Mouse (Mus musculus): ENCODE data around the gene Omd.

Omd gene

DNA sequence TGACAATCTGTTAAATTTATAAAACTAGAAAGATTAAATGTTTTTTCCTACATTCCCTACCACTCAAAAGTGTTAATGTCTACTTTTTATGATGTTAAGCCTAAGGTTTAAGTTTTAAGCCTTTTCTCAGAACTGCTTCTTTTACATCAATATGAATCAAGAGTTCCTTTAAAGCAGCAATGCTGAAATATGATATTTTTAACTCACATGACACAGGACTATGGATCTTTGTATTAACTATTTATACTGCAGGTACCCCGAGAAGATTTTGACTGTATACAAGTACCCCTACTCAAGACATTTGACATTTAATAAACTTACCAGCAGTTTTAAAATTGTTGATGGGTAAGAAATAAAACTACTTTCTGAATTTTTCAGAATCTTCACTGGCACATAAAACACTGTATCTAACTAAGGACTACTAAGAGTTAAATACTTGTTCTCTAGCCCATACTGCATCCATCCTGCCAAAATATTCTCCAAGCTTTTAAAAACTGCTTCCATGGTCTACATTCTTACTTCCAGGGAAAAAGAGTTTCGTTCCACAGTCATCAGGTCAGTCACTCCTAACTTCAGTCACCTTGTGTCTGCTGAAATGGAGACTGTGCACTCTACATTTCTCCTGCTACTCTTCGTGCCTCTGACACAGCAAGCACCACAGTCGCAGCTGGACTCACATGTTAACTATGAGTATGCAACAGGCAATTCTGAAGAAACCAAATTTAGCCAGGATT is 26.5 kb downstream of the Omd start:
- no peak for DNase-seq (ENCODE audit: low spot score in 2 of 2)

DNA sequence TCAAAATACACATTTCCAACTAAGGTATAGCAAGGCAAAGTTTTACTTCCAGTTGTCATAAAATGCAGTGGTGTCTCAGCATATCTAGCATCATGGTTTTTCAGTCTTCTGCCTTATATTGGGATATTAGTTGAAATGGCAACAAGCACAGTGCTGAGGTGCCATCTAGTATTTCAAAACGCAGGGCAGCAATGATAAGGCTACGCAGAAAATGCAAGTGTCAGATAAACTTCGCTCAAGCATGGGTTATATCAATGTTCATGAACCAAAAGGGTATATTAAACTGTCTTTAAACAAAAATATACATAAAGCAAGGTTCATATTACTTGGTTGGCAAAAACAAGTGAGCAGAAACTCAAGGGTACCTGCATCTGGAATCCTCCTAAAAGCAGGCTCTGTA is 34.8 kb downstream of the Omd start:
- DNase-seq (ENCODE audit: low spot score in 2 of 2), result no peak

DNA sequence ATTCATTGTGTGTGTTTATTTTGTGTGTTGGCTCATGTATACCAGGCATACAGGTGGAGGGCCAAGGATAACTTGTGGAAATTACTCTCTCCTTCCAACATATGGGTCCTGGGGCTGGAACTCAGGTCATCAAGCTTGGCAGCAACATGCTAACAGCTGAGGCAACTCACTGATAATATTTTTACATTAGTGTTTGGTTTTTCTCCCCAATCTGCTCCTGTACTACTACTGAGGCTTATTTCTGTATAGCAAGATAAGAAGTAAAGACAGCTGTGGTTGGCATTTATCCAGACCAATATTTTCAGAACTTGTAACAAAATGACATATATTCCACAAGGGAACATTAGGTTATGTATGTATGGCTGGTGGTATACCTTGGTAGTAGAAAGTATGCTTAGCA is 36.1 kb downstream of the Omd start:
- no peak for DNase-seq (ENCODE audit: low spot score in 2 of 2)

DNA sequence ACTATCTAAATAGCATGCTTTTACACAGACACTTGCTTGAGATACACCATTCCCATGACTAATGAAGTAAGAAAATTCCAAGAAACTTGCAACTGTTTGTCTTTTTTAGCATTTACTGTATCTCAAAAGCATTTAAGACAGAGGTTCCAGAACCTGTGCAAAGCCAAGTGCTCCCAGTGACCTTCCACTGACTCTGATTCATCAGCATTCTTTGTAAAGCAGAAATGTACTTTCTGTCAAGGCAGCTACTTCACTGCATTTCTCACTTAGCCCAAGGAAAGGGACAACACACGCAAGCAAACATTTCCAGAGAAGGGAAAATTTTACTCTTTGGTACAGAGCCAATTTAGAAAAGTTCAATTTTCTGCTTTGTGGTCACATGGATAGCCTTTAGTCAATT is 41.0 kb downstream of the Omd start:
- no peak for DNase-seq (ENCODE audit: low spot score in 2 of 2)

DNA sequence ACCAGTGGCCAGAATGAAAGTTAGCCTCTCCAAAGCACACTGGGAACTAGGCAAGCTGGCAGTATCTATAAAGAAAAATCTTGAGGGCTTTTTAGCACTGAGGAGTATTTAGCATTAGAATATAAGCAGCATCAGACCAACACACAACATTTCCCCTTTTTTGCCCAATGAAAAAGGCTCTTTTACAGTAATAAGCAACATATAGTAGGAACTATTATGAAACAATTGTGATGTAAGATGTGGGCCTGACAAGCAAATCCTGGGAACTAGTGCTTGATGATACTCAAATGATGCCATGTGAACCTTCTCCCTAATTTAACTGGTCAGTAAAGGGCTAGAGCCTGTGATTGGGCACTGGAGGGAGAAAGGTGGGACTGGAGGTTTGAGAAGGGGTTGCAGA is 45.9 kb downstream of the Omd start:
- no peak for DNase-seq (ENCODE audit: low spot score in 2 of 2)

DNA sequence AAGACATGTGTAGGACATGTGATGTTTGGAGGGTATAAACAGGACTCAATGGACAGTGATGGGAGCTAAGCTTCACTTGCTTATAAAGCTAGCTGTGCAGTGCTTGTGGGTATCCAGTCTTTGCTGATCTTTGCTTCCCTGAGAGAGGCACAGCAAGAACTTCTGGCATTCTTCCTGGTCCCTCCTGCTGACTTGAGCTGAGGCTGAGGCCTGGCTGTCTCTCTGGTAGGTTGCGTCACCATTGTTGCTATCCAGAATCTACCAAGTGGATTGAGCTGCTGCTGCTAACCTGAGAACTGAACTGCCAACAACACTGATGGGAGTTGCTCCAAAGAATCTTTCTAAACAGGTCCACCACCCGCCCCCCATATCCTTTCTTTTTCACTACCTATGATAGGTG is 46.8 kb downstream of the Omd start:
- no peak for DNase-seq (ENCODE audit: low spot score in 2 of 2)

DNA sequence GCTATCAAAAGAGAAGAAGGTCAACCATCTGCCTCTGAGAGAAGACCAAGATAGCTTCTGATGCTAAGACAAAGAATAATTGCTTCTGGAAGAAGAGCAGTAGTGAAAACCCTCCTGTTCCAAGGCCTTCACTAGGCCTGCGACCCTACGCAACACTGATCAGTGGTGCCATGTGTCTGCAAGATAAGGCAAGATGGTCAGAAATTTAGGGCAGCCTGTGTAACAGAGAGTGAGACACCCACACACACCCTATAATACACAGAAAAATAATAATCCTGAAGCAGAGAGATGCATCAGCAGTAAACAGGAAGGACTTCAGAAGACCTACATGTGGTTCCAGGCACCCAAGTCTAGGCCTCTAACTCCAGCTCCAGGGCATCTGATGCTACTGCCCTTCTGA is 57.7 kb downstream of the Omd start:
- no peak for DNase-seq (ENCODE audit: low spot score in 2 of 2)
